Mouse (Mus musculus): ENCODE data around the gene She.

The She gene

GRCm38 (mm10) chr3:89887582-89888230, 56.5 kb downstream of the She start:
- no peak for DNase-seq

GRCm38 (mm10) chr3:89889841-89890430, 58.8 kb downstream of the She start:
- DNase-seq = no peak

GRCm38 (mm10) chr3:89891696-89892095, 60.5 kb downstream of the She start:
- no peak for DNase-seq

GRCm38 (mm10) chr3:89892517-89893106, 61.4 kb downstream of the She start:
- DNase-seq = no peak

GRCm38 (mm10) chr3:89896571-89896970, 65.4 kb downstream of the She start:
- DNase-seq = no peak

GRCm38 (mm10) chr3:89897204-89897796, 66.1 kb downstream of the She start:
- DNase-seq = no peak

- DNase-seq = no peak
Measured at GRCm38 (mm10) chr3:89898011-89898410, 66.8 kb downstream of the She start.

GRCm38 (mm10) chr3:89898870-89899510, 67.8 kb downstream of the She start:
- no peak for DNase-seq

- no peak for DNase-seq
Measured at GRCm38 (mm10) chr3:89899511-89899908, 68.3 kb downstream of the She start.

GRCm38 (mm10) chr3:89907846-89908245, 76.7 kb downstream of the She start:
- no peak for DNase-seq

All from right cerebral cortex, adult 18-20 months (tissue).